Mouse (Mus musculus): ENCODE results near the gene Adam11.

GRCm38 (mm10) chr11:102826476-102826875, 65.2 kb downstream of the Adam11 start:
- TF ChIP-seq POLR2A (IDR thresholded peaks at IDR 0.05; ENCODE audit: low read depth, low read length) (no peak), CTCF (IDR thresholded peaks at IDR 0.05; ENCODE audit: borderline replicate concordance, insufficient read depth, low read length) (no peak)
